Mouse (Mus musculus) thymus, postnatal 14 days (tissue): Measurements from ENCODE around the gene Ffar2.
"Not testable (repeated sequence)": the region's sequence is repeated elsewhere in the genome, so short reads cannot be mapped to it uniquely, and the experiment has no call there.

Experiments
- DNase-seq: peaks from one replicate; pipeline ENCODE4 v3.0.0; 2021

Ffar2 gene

DNA sequence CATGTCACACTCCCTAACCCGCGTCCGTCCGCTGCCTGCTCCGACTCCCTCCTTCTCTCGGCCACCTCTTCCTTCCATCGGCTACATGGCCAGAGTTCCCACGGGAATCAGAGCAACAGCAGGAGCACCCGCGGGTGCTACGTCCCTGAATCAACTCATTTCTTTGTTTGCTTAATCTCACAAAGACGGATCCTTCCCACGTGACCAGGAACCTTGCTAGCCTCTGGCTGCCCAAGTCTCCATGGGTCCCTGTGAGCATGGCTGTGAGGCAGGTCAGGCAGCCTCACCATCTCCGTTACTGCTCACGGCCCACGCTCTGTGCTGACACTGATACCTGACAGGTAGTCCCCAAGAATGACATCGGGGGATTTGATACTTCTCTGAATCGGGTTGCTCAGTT lies at the start of gene Ffar2:
TSS of gene Ffar2 (minus strand) at position 101 of the 400 bp plus-strand sequence.
- DNase-seq: no peak

DNA sequence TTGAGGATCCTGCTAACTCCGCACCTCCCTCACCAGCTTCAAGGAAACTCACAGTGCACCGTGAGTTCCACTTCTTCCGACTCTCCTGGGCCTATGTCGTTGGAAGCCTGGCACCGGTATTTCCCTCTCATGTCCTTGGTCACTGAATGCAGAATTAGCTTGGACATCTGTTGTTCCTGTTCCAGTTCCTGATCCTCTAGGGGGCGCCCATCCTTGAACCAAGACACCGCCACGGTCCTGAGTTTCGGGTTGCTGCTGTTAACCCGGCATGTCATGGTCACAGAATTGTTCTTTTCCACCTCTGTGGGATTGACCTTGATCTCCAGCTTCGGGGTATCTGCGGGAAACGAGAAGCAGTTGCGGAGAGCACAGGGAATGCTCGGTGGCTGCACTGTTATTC lies 49.5 kb upstream of the Ffar2 start:
- DNase-seq: peak; percentile 64

DNA sequence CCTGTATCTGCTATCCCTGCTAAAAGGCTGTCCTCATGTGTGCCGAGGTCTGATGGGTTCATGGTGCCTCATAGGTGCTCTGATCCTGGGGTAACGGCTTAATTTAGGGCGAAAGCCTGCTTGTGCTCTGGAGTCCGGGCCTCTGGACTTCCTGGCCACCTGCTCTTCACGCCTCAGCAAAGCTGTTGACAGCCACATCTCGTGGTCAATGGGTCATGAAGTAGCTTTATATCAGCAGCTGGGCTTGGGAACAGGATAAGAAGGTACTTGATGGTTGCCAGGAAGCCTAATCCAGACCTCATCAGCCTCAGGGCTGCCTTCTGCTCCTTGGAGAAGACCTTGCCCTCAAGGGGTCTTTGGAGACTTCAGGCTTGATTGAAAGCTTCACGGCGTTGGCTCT lies 39.8 kb upstream of the Ffar2 start:
- no peak for DNase-seq

DNA sequence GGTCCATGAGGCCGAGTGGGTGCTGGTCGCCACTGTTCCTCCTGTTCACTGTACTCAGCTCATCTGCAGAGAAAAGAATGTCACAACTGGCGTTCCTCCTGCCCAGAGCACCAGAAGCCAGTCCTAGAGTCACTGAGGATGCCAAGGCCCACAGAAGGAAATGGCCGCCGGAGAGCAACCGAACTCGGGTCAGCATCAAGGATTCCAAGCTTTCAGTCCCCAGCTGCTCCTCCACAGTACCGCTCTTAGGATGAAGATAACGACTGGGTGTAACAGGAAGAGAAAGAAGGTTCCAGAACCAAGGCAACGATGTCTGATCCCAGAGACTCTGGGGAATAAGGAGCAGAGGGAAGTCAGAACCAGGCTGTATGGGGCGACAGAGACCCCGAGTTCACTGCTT lies 37.9 kb upstream of the Ffar2 start, which contains the start of gene Ffar1:
TSS of gene Ffar1 (minus strand) at position 101 of the 400 bp plus-strand sequence.
- no peak for DNase-seq

DNA sequence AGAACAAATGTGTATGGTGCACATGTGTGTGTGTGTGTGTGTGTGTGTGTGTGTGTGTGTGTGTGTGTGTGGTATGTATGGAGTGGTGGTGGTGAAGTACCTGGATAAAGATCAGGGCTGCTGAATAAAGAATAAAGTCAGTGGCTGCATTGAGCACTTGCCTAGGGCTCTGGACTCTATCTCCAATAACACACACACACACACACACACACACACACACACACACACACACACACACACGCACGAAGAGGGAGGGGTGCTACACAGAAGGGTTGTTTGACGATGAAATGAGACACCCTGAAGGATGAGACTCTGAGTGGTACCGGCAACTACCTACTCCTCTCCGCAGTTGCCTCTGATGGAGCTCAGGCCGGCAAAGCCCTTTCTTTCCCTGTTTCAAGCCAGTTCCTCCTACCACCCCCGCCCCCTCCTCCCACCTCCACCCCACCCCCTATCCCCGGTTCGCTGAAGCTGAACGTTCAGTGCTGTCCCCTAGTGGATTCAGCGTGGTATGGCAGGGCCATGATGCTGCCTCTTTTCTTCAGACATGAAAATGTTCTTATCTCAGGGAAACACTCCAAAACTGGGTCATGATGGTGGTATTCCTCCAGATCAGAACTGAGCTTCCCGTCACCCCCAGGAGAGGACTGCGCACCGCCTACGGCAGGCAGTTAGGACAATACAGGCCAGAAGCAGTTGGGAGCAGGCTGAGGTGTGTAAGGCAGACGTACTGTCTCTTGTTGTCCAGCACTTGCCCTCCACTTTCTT lies 36.2 kb upstream of the Ffar2 start:
- peak; percentile 59 for DNase-seq

DNA sequence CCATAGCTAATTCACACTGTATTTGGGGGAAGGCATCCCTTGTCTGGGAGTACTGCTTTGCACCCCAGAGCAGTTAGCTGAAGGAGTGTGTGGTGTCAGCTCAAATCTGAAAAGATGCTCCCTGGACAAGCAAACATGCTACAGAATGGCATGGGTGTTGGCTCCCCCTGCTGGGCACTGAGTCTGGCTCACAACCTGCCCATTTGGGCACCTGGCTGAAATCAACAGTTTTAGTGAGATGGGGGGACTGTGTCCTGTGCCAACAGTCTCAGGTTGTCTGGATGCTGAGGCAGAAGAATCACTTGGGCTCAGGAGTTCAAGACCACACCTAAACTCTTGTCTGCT lies 35.7 kb upstream of the Ffar2 start:
- DNase-seq: peak; percentile 73

DNA sequence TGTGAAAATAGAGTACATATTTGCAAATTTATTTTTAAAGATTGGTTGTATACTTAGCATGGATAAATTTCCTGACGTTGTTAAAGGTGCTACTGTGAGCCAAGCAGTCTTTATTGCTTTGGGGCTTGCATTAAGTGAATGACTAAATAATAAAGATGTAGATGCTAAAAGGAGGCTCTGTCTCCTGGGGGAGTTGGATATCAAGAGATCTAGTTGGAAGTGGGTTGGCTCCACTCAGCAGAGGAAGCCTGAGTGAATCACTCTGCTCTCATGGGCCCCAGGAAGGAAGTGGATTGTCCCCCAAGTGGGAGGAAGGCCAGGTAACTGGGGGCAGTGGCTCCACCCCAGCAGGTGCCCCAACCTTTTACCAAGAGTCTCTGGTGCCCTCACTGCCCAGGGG lies 34.2 kb upstream of the Ffar2 start:
- DNase-seq: no peak

DNA sequence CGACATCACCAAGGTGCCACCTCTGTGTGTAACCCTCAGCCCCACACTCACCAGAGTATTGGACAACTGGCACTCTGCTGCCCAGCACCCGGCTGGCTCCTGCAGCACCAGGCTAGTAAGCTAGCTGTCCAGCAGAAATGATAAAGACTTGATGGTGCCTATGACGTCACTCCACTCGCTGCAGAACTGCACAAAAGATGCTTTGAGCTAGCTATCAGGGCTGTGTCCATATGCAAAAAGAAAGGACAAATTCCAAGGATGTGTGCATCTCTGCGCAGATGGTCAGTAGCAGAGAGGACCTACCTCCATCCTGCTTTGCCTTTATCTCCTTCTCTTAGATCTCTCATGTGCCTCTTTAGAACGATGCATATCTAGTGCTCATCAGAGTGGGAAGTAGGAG lies 32.5 kb upstream of the Ffar2 start, which contains the start of gene Ffar3:
TSS of gene Ffar3 (minus strand) at position 101 of the 400 bp plus-strand sequence.
- DNase-seq: no peak

DNA sequence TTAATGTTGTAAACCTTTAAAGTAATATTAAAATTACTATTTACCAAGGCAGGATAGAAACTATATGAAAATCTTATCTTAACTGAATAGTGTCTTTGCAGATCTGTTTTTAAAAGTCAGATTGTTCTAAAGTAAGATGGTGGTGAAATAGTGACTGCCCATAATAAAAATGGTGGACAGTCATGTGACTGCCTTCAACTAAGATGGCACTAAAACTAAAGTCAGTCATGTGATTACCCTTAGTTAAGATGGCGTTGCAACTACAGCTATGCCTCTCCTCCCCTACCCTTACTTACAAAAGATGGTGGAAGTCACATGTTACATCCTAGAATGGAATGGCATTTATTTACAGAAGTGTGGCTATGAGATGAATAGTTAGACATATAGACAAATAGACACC lies 27.8 kb upstream of the Ffar2 start:
- DNase-seq: no peak

DNA sequence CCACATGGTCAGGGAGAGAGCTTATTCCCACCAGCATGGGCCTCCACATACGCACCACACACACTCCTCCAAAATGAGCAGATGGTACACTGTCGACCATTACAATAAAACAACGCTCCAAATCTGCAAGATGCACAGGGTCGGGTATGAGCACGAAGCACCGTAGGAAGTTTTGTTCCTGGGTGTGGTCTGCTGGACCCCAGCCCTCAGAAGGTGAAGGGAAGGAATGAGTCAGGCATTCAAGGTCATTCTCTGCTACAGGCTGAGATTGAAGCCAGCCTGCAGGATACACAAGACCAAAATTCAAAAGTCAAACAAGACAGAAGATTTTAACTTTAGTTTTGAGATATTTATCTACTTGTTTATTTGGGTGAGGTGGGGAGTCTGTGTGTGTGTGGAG lies 24.4 kb upstream of the Ffar2 start:
- DNase-seq: no peak

DNA sequence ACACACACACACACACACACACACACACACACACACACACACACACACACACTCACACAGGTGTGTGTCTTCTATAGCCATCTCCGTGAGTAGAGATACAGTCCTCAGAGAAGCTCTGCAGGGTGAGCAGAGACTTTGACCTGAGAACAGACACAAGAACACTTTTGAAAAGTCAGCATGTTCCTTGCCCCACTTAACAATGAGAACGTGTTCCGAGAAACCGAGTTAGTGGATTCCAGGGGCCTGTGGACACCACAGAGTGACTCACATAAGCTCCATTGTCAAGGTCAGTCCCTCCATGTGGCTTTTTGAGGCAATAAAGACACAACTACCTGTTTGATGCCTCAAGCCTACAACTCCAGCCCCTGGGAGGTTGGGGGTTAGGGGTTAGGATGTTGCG lies 23.8 kb upstream of the Ffar2 start:
- no peak for DNase-seq

DNA sequence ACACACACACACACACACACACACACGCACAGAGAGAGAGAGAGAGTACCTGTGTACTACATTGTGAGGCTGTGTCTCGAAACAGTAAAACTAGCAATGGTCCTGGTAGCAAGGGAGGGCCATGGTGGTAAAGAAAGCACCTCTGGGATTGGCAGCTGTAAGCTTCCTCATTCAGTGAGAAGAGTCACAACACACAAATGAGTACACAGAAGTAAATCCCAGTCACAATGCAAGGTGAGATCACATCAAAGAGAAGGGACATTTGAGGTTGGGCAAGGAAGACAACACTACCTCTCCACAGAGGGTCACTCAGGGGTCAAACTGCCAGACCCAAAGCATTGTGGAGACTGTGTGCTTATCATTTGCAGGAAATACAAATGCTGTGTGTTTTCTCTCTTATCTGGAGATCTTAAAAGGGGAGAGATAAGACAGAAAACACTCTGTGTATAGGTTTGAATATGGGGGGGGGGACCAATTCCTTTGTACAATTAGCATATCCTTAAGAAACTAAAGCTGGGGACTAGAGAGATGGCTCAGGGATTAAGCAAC lies 23.0 kb upstream of the Ffar2 start:
- no peak for DNase-seq

DNA sequence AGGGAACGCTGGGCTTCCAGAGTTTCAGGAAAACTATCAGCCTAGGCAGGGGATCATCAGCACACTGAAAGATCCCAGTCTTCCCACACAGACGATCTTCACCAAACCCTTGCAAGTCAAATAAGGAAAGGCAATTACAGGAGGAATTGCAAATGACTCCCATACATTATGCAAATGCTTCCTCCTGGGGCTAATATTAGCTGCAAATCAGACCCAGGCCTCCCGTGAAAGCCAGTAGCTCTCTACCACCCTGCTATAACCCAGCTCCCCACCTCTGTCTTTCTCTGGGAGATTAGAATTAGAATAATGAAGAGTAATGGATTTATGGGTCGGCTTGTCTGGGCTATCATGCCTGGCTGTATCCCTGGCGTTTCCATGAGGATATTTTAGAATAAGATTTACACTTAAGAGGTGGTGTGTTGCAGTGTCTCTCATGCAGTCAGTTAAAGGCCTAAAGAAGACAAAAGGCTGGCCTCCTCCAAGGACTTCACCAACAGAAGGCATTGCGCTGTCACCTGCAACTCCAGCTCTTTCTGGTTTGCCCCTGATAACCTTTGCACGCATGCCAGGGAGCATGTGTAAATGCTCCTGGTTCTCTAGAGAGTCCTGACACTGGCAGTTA lies 21.2 kb upstream of the Ffar2 start:
- DNase-seq: no peak

DNA sequence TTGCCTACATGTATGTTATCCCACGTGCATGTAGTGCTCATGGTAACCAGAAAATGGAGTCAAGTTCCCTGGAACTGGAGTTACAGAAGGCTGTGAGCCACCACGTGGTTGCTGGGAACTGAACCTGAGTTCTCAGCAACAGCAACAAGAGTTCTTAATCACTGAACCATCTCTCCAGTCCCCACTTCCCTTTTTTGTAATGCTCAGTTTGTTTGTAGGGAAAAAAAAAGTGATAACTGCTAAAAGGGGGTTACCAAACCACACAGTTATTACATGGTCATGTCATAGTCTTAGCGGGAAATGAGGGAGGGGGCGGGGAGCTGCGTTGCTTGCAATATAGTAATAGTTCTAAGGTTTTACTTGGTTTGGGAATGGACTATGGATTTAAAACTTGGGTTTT lies 18.5 kb upstream of the Ffar2 start:
- no peak for DNase-seq

DNA sequence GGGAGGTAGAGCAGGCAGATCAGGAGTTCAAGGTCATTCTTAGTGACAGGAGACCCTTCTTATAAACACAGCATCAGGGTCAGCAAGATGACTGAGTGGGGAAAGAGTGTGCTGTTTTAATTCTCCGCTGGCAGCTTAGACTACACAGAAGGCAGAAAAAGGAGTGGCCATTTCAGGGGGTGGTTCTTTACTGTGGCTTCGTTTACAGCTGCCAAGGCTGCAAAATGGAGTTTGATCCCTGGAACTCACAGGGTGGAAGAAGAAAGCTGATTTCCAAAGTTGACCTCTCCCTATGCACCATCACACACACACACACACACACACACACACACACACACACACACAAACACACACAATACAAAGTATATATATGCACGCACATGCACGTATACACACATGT lies 17.8 kb upstream of the Ffar2 start:
- DNase-seq: no peak

DNA sequence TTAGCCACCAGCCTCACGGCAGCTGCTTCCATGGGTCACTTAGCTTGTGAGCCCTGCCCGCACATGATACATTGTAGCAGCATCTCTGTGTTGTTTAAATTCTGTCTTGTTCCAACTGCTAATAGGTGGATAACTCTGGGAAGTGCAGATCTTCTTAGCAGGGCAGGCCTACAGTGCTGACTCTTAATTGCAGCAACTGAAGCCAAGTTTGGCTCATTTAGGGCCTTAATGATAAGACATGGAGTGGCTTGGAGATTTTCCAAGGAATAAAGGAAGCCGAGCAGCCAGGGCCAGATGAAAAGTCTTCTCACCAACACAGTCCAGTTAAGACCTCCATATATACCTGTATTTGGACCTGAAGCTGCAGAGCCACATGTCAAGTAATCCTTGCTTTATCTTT lies 16.7 kb upstream of the Ffar2 start:
- DNase-seq: no peak

DNA sequence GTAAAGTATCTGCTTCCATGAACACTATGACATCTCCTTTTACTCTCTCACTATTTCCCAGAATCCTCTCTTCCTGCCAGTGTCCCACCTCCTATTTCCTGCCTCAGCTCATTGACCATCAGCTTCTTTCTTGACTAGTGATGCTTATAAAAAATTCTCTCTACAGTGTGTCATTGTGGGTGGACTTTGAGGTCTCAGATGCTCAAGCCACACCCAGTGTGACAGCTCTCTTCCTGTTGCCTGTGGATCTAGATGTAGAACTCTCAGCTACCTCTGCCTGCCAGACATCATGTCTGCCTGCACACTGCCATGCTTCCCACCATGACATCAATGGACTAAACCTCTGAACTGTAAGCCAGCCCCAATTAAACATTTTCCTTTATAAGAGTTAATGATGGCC lies 13.7 kb upstream of the Ffar2 start:
- no peak for DNase-seq

DNA sequence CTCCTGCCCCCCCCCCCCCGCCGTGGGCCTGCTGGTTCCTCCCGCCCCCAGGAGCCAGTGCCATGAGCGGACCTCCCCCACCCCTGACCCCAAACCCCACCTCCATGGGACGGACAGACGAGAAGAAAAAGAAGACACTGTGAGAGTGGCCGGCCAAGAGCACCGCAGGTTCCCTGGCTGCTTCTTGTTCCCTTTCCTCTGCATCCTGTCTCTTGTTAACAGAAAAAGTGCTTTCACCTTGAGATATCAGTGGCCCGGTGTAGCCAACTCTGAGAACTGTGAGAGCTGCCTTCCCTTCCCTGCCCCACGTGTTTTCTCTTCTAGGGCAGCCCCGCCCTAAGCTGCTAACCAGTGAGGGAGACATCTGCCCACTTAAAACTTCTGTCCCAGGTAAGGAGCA lies 9.1 kb upstream of the Ffar2 start:
- not testable (repeated sequence) for DNase-seq

DNA sequence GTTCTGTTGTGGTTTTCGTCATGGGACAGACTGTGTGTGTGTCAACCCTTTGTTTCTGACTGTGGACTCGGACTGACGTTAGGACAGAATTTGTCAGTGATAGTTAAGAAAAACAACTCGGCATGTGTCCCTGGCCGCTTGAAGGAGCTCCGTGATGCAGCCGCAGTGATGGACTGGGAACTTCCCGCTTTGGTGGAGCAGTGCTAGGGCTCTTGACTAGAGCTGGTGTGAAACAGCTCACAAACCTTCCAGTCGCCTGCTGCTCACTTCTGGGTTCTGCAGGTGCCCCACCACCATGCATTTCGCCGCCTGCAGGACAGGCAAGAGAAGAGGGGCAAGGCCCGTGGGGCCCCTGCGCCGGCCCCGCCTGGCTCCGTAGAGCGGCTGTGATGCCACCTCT lies 8.7 kb upstream of the Ffar2 start:
- no peak for DNase-seq

DNA sequence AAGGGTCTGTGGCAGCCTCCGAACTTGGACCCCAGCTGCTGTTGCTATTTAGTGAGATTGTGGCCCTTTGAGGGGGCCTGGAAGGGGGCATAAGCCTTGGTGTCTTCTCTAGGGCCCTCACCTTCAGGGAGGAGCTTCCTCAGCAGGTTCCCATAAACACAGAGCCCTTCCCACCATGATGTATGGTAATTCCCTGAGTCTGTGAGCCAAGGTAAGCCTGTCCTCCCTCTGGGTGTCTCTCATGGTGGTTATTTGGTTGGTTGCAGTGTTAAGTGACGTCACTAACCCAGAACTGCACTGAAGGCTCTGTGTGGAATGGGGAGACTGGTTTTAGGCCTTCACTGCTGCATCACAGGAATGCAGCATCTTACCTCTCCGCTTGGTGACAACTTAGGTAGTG lies 5.9 kb upstream of the Ffar2 start:
- no peak for DNase-seq

DNA sequence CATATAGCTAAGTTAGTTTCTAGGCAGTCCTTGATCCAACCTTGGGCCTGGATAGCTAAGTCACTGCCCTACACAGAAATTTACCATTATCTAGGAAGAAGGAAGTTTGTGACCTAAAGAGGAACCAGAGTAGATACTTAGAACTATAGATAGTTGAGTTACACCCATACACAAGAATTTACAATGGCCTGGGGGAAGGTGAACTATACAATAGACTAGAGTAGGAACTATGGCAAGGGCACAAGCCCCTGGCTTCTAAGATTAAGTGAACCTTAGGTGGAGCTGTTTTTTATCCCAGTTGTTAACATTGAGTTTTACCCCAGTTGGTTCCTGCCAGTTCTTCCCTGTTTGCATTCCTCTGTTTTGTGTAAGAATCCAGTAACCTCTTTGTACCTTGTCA lies 5.3 kb upstream of the Ffar2 start:
- not testable (repeated sequence) for DNase-seq

DNA sequence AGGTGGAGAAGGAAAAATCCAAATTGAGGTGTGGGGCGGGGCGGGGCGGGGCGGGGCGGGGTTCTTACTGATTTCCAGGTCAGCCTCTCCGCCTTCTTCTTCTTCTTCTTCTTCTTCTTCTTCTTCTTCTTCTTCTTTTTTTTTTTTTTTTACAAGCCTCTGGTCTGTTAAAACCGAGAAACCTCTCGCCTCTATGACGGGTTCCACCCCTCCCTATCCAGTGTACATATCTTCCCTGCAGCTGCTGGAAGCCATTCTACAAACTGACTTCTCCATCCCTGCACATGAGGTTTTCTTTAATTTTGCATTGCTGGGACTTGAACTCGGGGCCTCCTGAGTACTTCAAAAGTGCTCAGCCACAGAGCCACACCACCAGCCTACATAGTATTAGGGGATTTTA lies 3.1 kb upstream of the Ffar2 start:
- no peak for DNase-seq

DNA sequence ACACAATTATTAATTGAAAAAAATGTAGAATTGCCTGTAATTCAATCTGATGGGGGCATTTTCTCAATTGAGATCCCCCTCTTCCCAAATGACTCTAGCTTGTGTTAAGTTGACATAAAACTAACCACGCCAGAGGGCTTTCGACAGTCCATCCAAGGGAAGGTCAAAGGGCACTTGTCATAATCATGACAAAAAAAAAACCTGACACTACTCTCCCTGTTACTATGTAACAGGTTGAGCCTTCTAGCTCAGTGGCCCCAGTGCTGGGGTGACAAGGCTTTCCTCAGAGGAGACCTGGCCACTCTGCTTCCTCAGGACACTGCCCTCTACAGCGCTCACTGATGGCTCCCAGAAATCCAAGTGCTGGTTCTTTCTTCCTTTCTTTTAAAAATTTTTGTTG lies 731 bp upstream of the Ffar2 start:
- no peak for DNase-seq

DNA sequence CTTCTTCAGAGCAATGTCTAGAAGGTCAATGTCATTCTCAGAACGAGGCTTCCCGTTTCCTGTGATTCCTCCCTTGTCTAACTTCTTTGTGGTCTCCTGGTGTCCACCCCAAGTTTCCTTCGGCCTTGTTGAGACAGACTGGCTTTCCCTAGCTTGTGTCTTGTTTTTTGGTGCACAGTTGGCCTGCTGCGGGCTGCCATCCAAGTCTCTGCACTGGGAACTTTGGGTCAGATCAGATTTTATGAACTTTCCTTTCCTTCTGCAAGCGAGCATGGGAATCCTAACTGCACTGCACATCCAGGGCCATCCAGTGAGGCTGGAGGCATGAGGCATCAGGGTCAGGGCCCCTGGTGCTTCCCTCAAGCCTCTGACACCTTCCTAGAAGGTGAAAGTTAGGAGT lies 2.0 kb downstream of the Ffar2 start:
- DNase-seq: no peak
